Mouse (Mus musculus): ENCODE data around the gene Mrpl9. TPM values are rescaled to one million over a fixed set of nuclear protein-coding genes. Genes with fewer than 3 reads are reported as not detected.
A peak's percentile ranks its signal among the peaks of the same experiment; 100 is the strongest.

The Mrpl9 gene
- polyA plus RNA-seq, 1 experiment from 2014 or later, result 61.8 TPM

DNA sequence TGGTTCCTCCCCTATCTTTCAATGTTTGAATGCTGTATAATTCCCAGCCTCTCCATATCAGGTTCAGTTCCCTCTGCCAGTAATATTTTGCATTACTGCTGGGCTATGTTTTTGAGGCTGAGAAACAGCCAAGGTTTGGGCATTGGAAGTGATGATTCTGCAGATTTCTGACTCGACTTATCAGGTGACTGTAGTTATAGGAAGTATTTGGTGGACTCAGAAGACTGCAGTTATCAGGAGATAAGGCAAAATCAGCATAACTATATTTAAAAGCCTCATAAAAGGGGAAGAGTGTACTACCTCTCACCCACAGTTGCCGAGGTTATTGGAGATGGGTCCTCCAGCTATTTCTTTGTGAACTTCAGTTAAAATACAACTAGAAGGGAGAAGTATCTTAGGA, 12.1 kb upstream of the Mrpl9 start:
- H3K27me3 ChIP-seq (replicated peaks), result no peaks in the 10 kb centered on the region
- H3K9me3 ChIP-seq (replicated peaks), result no peaks in the 10 kb centered on the region
- H3K27ac ChIP-seq (replicated peaks), result no peak overlapping the region
- peaks cover 39% of the 10 kb centered on the region for H3K36me3 ChIP-seq
- H3K4me1 ChIP-seq, result no peaks in the 10 kb centered on the region
- no peak overlapping the region for H3K4me3 ChIP-seq (replicated peaks)
- WGBS, result 82% methylated on average over 2 of the region's 2 CpGs
- H3K9ac ChIP-seq (replicated peaks), result no peak overlapping the region
- no peak overlapping the region for H3K4me2 ChIP-seq
- no peak for ATAC-seq (ENCODE audit: low FRiP score)

- Histone ChIP-seq H3K36me3 (peaks cover 17% of the 10 kb centered on the region), H3K4me1 (no peaks in the 10 kb centered on the region), H3K9me3 (replicated peaks) (no peaks in the 10 kb centered on the region), H3K27me3 (replicated peaks) (no peaks in the 10 kb centered on the region), H3K27ac (replicated peaks) (no peak overlapping the region), H3K4me2 (no peak overlapping the region), H3K4me3 (replicated peaks) (no peak overlapping the region), H3K9ac (replicated peaks) (no peak overlapping the region)
- ATAC-seq (ENCODE audit: low FRiP score), result no peak
- 96% methylated on average over 2 of the region's 2 CpGs for WGBS
Measured at GRCm38 (mm10) chr3:94434305-94434704, 8.8 kb upstream of the Mrpl9 start.

DNA sequence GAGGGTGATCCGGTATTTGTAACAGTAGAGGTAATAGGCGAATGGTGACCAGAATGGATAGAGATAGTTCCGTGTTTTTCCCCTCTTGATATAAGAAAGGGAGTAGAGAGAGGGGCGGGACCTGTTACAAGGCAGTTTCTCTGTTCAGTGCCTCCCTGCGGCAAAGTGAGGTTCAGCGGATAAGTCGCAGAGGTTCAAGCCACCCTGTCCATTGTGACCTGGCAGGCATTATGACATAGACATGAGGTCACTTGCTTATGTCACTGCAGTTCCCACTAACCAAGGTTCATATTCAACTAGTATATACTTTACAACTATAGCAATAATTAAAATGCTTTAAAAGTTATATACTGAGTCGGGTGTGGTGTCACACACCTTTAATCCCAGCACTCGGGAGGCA, 6.7 kb upstream of the Mrpl9 start:
- no peaks in the 10 kb centered on the region for H3K4me1 ChIP-seq
- no peak overlapping the region for H3K27ac ChIP-seq (replicated peaks)
- H3K9ac ChIP-seq (replicated peaks), result no peak overlapping the region
- H3K27me3 ChIP-seq (replicated peaks), result peaks cover 6% of the 10 kb centered on the region; the same call in 1 of the 2 replicates
- no peak overlapping the region for H3K4me2 ChIP-seq
- H3K9me3 ChIP-seq (replicated peaks), result no peaks in the 10 kb centered on the region
- 85% methylated on average over 9 of the region's 9 CpGs for WGBS
- no peak overlapping the region for H3K4me3 ChIP-seq (replicated peaks)
- ATAC-seq (ENCODE audit: low FRiP score), result no peak
- H3K36me3 ChIP-seq, result peaks cover 3% of the 10 kb centered on the region; the same call in 1 of the 2 replicates

DNA sequence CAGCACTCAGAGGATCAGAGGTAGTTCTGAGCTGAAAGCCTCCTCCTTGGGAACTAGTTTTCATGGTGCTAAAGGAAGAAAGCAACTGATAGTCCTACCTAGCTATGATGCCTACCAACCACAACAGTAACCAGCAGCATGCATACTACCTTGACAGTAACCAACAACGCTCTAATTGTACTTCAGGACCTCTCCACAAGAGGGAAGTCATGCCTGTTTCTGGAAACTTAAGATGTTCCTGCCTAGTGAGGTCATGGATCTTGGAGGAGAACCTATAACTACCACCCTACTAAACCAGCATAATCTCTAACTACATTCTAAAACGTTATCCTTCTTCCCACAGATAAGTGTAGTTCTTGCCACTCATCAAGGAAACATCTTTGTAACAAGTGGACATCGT, 1.9 kb upstream of the Mrpl9 start:
- no peak overlapping the region for H3K4me3 ChIP-seq (replicated peaks)
- H3K36me3 ChIP-seq, result peaks cover 17% of the 10 kb centered on the region
- no peak overlapping the region for H3K9ac ChIP-seq (replicated peaks)
- H3K27me3 ChIP-seq (replicated peaks), result peaks cover 6% of the 10 kb centered on the region; the same call in 1 of the 2 replicates
- WGBS, result 46% methylated on average over 3 of the region's 3 CpGs
- H3K9me3 ChIP-seq (replicated peaks), result no peaks in the 10 kb centered on the region
- H3K4me2 ChIP-seq, result no peak overlapping the region
- H3K4me1 ChIP-seq, result peaks cover 16% of the 10 kb centered on the region
- no peak for ATAC-seq (ENCODE audit: low FRiP score)
- no peak overlapping the region for H3K27ac ChIP-seq (replicated peaks)

DNA sequence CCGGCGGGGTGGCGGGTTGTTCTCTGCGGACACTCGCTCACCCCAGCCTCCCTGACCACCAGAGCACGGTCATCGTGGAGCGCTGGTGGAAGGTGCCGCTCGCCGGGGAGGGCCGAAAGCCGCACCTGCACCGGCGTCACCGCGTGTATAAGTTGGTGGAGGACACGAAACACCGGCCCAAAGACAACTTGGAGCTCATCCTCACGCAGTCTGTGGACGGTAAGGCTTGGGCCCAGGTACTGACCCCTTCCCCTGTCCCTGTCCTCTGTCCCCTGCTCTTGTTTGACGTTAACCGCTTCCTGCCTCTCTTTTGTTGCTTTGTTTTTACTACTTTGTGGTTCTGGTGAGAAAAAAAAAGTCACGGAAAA, 463 bp downstream of the Mrpl9 start, which contains the start of gene Oaz3:
Gene Oaz3 (minus strand): TSS at position 319 of the 368 bp plus-strand sequence.
- Histone ChIP-seq H3K4me3 (replicated peaks) (peak within 1 kb of the TSS; percentile 83), H3K4me2 (peak within 1 kb of the TSS; percentile 69), H3K9ac (replicated peaks) (peak within 1 kb of the TSS; percentile 86), H3K4me1 (peaks cover 16% of the 10 kb centered on the region), H3K27me3 (replicated peaks) (peaks cover 6% of the 10 kb centered on the region; the same call in 1 of the 2 replicates), H3K36me3 (peaks cover 40% of the 10 kb centered on the region), H3K9me3 (replicated peaks) (no peaks in the 10 kb centered on the region), H3K27ac (replicated peaks) (peak within 1 kb of the TSS; percentile 78)
- ATAC-seq (ENCODE audit: low FRiP score), result peak; percentile 68
- WGBS, result under 1% methylated on average over 24 of the region's 24 CpGs

- Histone ChIP-seq H3K9ac (replicated peaks) (no peak overlapping the region), H3K9me3 (replicated peaks) (no peaks in the 10 kb centered on the region), H3K27me3 (replicated peaks) (no peaks in the 10 kb centered on the region), H3K4me2 (no peak overlapping the region), H3K4me3 (replicated peaks) (no peak overlapping the region), H3K27ac (replicated peaks) (no peak overlapping the region), H3K36me3 (peaks cover 52% of the 10 kb centered on the region), H3K4me1 (peaks cover 6% of the 10 kb centered on the region)
- 94% methylated on average over 2 of the region's 2 CpGs for whole genome bisulfite sequencing
- no peak for ATAC-seq (ENCODE audit: low FRiP score)
Measured at GRCm38 (mm10) chr3:94449377-94449776, 6.3 kb downstream of the Mrpl9 start.

DNA sequence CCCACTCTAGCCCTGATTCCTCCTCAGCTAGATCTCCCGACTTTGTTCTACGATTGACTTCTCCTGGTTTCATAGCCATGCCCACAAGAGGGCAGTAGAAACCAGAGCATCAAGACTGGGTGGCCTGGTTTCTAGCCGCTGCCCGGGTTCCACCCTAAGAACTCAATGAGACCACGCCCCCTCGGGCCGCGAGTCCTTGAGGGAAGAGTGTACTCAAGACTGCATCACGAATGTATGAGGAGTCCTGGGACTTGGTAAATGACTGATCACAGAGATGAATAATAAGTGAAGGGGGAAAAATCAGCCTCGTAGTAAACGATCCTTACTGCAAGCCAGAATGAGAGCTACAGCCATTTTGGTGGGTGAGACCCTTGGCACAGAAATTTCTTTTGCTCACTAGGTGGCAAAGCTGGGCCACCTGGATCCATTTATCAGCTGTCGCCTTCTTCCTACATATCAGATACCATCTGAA, 13.4 kb downstream of the Mrpl9 start:
- Histone ChIP-seq H3K9me3 (replicated peaks) (no peaks in the 10 kb centered on the region), H3K27ac (replicated peaks) (peak overlapping the region; percentile 66), H3K4me1 (peaks cover 6% of the 10 kb centered on the region; the same call in 1 of the 2 replicates), H3K9ac (replicated peaks) (peak overlapping the region; percentile 44), H3K4me2 (peak overlapping the region; percentile 55), H3K4me3 (replicated peaks) (peak overlapping the region; percentile 40), H3K27me3 (replicated peaks) (0 out of 2 replicates have a peak, but pooled peaks cover 2% of the 10 kb centered on the region), H3K36me3 (no peaks in the 10 kb centered on the region)
- WGBS, result 1% methylated on average over 12 of the region's 12 CpGs
- peak; percentile 92 for ATAC-seq (ENCODE audit: low FRiP score)

GRCm38 (mm10) chr3:94457055-94457454, 13.9 kb downstream of the Mrpl9 start:
- Histone ChIP-seq H3K9me3 (replicated peaks) (no peaks in the 10 kb centered on the region), H3K36me3 (no peaks in the 10 kb centered on the region), H3K9ac (replicated peaks) (peak overlapping the region; percentile 44; the same call in 1 of the 2 replicates), H3K27me3 (replicated peaks) (0 out of 2 replicates have a peak, but pooled peaks cover 2% of the 10 kb centered on the region), H3K4me2 (peak overlapping the region; percentile 55), H3K4me3 (replicated peaks) (peak overlapping the region; percentile 40), H3K4me1 (peaks cover 6% of the 10 kb centered on the region; the same call in 1 of the 2 replicates), H3K27ac (replicated peaks) (peak overlapping the region; percentile 66; the same call in 1 of the 2 replicates)
- 70% methylated on average over 3 of the region's 3 CpGs for WGBS
- ATAC-seq (ENCODE audit: low FRiP score), result peak; percentile 30; the same call in 1 of the 2 replicates

GRCm38 (mm10) chr3:94459834-94460233, 16.7 kb downstream of the Mrpl9 start:
- Histone ChIP-seq H3K9ac (replicated peaks) (no peak overlapping the region), H3K27me3 (replicated peaks) (0 out of 2 replicates have a peak, but pooled peaks cover 2% of the 10 kb centered on the region), H3K4me1 (peaks cover 21% of the 10 kb centered on the region), H3K9me3 (replicated peaks) (no peaks in the 10 kb centered on the region), H3K27ac (replicated peaks) (no peak overlapping the region), H3K4me3 (replicated peaks) (no peak overlapping the region), H3K36me3 (no peaks in the 10 kb centered on the region), H3K4me2 (no peak overlapping the region)
- ATAC-seq (ENCODE audit: low FRiP score), result no peak
- 95% methylated on average over 2 of the region's 2 CpGs for WGBS

GRCm38 (mm10) chr3:94463926-94464578, 20.9 kb downstream of the Mrpl9 start:
- WGBS, result 18% methylated on average over 11 of the region's 11 CpGs
- peaks cover 34% of the 10 kb centered on the region for H3K4me1 ChIP-seq
- ATAC-seq (ENCODE audit: low FRiP score), result peak; percentile 79
- H3K9ac ChIP-seq (replicated peaks), result no peak overlapping the region
- H3K4me3 ChIP-seq (replicated peaks), result no peak overlapping the region
- no peaks in the 10 kb centered on the region for H3K9me3 ChIP-seq (replicated peaks)
- no peaks in the 10 kb centered on the region for H3K36me3 ChIP-seq
- no peaks in the 10 kb centered on the region for H3K27me3 ChIP-seq (replicated peaks)
- peak overlapping the region; percentile 88 for H3K27ac ChIP-seq (replicated peaks)
- 0 out of 2 replicates have a peak overlapping the region, but pooled peaks have one; percentile 4 for H3K4me2 ChIP-seq

DNA sequence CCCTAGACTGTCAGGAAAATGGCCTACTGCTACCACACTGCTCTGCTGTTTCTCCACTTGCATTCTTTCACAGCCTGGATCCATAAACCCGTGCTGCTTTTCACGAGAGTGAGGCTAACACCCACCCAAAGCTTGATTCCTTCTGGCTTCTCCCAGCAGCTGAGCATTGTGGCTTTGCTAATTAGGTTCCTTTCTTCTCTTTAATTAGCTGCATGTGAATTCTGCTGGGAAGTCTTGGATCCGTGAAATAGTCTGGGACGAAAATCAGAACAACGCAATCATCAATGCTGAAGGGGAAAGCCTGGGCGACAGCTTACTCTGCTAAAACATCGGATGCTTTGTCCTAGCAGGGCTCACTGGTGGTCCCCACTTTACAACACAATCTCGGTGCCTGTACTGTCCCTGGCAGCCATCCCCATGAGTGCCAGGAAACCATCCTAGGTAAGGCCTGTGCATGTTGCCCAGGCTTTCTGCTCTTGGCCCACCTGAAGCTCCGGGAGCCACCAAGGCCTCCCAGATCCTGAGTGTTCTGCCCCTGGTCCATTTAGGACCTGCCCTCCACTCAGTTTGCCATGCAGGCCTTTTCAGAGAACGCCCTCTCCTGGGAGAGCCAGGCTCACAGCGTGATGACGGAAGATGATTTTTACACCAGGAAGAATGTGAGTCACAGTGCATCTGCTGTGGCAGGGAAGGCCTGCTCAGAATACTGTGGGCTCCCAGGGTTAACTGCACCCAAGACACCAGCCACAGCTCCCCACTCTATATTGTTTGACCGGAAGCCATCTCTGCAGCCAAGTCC, 22.7 kb downstream of the Mrpl9 start:
- peaks cover 35% of the 10 kb centered on the region for H3K4me1 ChIP-seq
- ATAC-seq (ENCODE audit: low FRiP score), result peak; percentile 51
- no peaks in the 10 kb centered on the region for H3K36me3 ChIP-seq
- no peaks in the 10 kb centered on the region for H3K9me3 ChIP-seq (replicated peaks)
- no peak overlapping the region for H3K4me2 ChIP-seq
- WGBS, result 29% methylated on average over 13 of the region's 13 CpGs
- no peaks in the 10 kb centered on the region for H3K27me3 ChIP-seq (replicated peaks)
- H3K9ac ChIP-seq (replicated peaks), result no peak overlapping the region
- peak overlapping the region; percentile 88 for H3K27ac ChIP-seq (replicated peaks)
- no peak overlapping the region for H3K4me3 ChIP-seq (replicated peaks)
